Mouse (Mus musculus) adrenal gland, adult (tissue): ENCODE results near the gene Treh.
A peak's percentile ranks its signal among the peaks of the same experiment; 100 is the strongest.

Source experiments
- DNase-seq, 2 experiments: peaks; one replicate each; pipeline ENCODE4 v3.0.0; 2022 to 2023; ENCODE audit warnings: low spot score in 1 of 2; ENCODE audit not compliant: inconsistent age in 2 of 2

Treh gene

GRCm38 (mm10) chr9:44673005-44673404, at the start of gene Treh:
TSS of gene Treh (plus strand) at chr9:44673233.
- DNase-seq = no peak

- DNase-seq = no peak
These were observed 48.6 kb upstream of the Treh start for GRCm38 (mm10) chr9:44624390-44624789.

GRCm38 (mm10) chr9:44626268-44626667, 46.8 kb upstream of the Treh start:
- DNase-seq = no peak

- DNase-seq = peak; percentile 32 to 59
These were observed 35.4 kb upstream of the Treh start for GRCm38 (mm10) chr9:44637551-44638169.

- peak in 1 of 2 experiments; percentile 40 for DNase-seq
These were observed 34.3 kb upstream of the Treh start for GRCm38 (mm10) chr9:44638726-44639125.

- peak in 1 of 2 experiments; percentile 26 for DNase-seq
These were observed 33.0 kb upstream of the Treh start for GRCm38 (mm10) chr9:44640028-44640427.

GRCm38 (mm10) chr9:44640646-44641357, 32.2 kb upstream of the Treh start:
- DNase-seq = no peak

GRCm38 (mm10) chr9:44641616-44642015, 31.4 kb upstream of the Treh start:
- DNase-seq = no peak

- no peak for DNase-seq
These were observed 29.9 kb upstream of the Treh start for GRCm38 (mm10) chr9:44643103-44643502.

GRCm38 (mm10) chr9:44644186-44644585, 28.8 kb upstream of the Treh start:
- DNase-seq = no peak

GRCm38 (mm10) chr9:44645481-44645880, 27.6 kb upstream of the Treh start:
- peak; percentile 50 to 60 for DNase-seq

- DNase-seq = no peak
These were observed 27.1 kb upstream of the Treh start for GRCm38 (mm10) chr9:44645924-44646323.

GRCm38 (mm10) chr9:44646366-44646765, 26.7 kb upstream of the Treh start:
- DNase-seq = no peak

- no peak for DNase-seq
These were observed 26.0 kb upstream of the Treh start for GRCm38 (mm10) chr9:44647026-44647425.

GRCm38 (mm10) chr9:44647656-44648055, 25.4 kb upstream of the Treh start:
- DNase-seq = no peak

- DNase-seq = no peak
These were observed 24.2 kb upstream of the Treh start for GRCm38 (mm10) chr9:44648881-44649281.

- peak; percentile 81 to 90 for DNase-seq
These were observed 21.0 kb upstream of the Treh start for GRCm38 (mm10) chr9:44652027-44652426.

GRCm38 (mm10) chr9:44653896-44654295, 19.1 kb upstream of the Treh start:
- no peak for DNase-seq

GRCm38 (mm10) chr9:44655098-44656066, 17.7 kb upstream of the Treh start:
- DNase-seq = peak; percentile 59 to 88

- no peak for DNase-seq
These were observed 9.3 kb upstream of the Treh start for GRCm38 (mm10) chr9:44663706-44664105.

GRCm38 (mm10) chr9:44671416-44671815, 1.6 kb upstream of the Treh start:
- DNase-seq = no peak
